Mouse (Mus musculus) testis, adult 2 months (tissue): ENCODE results near the gene Arel1. TPM values are rescaled to one million over a fixed set of nuclear protein-coding genes. Genes with fewer than 3 reads are reported as not detected.

ENCODE experiments used
- H3K27ac ChIP-seq: fragments of 200-500 bp; 2 replicates; pipeline ENCODE4 v1.5.1; 2012; ENCODE audit warnings: low read depth, low read length; ENCODE audit not compliant: control insufficient read depth, insufficient read depth
- H3K27me3 ChIP-seq: fragments of 200-500 bp; 2 replicates; pipeline ENCODE4 v1.6.1; 2012; ENCODE audit warnings: mild to moderate bottlenecking, low read length, moderate library complexity; ENCODE audit not compliant: control insufficient read depth, insufficient read depth
- H3K36me3 ChIP-seq: fragments of 200-500 bp; 2 replicates; pipeline ENCODE4 v1.6.1; 2012; ENCODE audit warnings: mild to moderate bottlenecking, low read length; ENCODE audit not compliant: control insufficient read depth, insufficient read depth
- H3K4me1 ChIP-seq: fragments of 200-500 bp; 2 replicates; pipeline ENCODE4 v1.6.1; 2012; ENCODE audit warnings: low read length; ENCODE audit not compliant: control insufficient read depth, insufficient read depth
- H3K4me3 ChIP-seq: fragments of 200-500 bp; 2 replicates; pipeline ENCODE4 v1.5.1; 2012; ENCODE audit warnings: low read depth, mild to moderate bottlenecking, low read length, moderate library complexity, mixed read lengths; ENCODE audit not compliant: control insufficient read depth
- CTCF ChIP-seq: fragments of 200-500 bp; IDR thresholded peaks from 2 replicates; pipeline ENCODE4 v1.5.1; 2012; ENCODE audit warnings: low read depth, mild to moderate bottlenecking, inconsistent platforms, low read length, moderate library complexity; ENCODE audit not compliant: control insufficient read depth, insufficient read depth, insufficient replicate concordance
- POLR2A ChIP-seq: fragments of 200-500 bp; IDR thresholded peaks from 2 replicates; pipeline ENCODE4 v1.6.1; 2012; ENCODE audit warnings: low read depth, mild to moderate bottlenecking, inconsistent platforms, low read length, moderate library complexity; ENCODE audit not compliant: control insufficient read depth
- polyA plus RNA-seq: library from polyadenylated mRNA; depleted of rRNA; stranded (reverse); fragments of >200 nt; gene quantifications from 2 replicates; pipeline ENCODE4 v1.2.3, GENCODE M21; 2012

Arel1 gene
- polyA plus RNA-seq, 1 experiment: 79.6 TPM

GRCm38 (mm10) chr12:84904399-84904798 lies 66.3 kb downstream of the Arel1 start:
- H3K4me3 ChIP-seq: no peak overlapping the region
- peaks cover 11% of the 10 kb centered on the region for H3K4me1 ChIP-seq
- no peak overlapping the region for H3K27ac ChIP-seq
- H3K27me3 ChIP-seq: no peaks in the 10 kb centered on the region
- no peaks in the 10 kb centered on the region for H3K36me3 ChIP-seq
- no peak for TF ChIP-seq CTCF
- TF ChIP-seq POLR2A: no peak

DNA sequence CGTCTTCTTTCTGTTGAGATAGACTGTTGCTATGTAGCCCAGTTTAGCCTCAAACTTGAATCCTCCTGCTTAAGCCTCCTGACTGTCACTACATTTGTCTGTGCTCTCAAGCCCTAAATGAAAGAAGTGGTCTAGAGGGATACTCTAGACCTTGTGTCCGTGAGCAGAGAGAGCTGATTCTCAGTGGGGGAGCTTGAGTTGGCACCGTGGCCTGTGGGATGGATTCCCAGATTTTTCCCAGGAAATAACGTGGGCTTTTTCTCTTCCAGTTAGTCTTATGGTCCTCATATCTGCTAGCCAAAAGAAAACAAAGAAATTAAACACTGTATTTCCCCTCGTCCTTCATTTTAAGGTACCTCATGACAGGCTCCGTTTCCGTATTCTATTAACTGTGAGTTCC lies 70.4 kb downstream of the Arel1 start:
- TF ChIP-seq CTCF: no peak
- no peak for TF ChIP-seq POLR2A
- no peak overlapping the region for H3K27ac ChIP-seq
- no peaks in the 10 kb centered on the region for H3K36me3 ChIP-seq
- H3K4me1 ChIP-seq: no peaks in the 10 kb centered on the region
- no peak overlapping the region for H3K4me3 ChIP-seq
- no peaks in the 10 kb centered on the region for H3K27me3 ChIP-seq

- Histone ChIP-seq H3K27ac (no peak overlapping the region), H3K27me3 (no peaks in the 10 kb centered on the region), H3K36me3 (no peaks in the 10 kb centered on the region), H3K4me1 (no peaks in the 10 kb centered on the region), H3K4me3 (no peak overlapping the region)
- no peak for TF ChIP-seq POLR2A
- no peak for TF ChIP-seq CTCF
Observed at GRCm38 (mm10) chr12:84897322-84897721, 73.4 kb downstream of the Arel1 start.

DNA sequence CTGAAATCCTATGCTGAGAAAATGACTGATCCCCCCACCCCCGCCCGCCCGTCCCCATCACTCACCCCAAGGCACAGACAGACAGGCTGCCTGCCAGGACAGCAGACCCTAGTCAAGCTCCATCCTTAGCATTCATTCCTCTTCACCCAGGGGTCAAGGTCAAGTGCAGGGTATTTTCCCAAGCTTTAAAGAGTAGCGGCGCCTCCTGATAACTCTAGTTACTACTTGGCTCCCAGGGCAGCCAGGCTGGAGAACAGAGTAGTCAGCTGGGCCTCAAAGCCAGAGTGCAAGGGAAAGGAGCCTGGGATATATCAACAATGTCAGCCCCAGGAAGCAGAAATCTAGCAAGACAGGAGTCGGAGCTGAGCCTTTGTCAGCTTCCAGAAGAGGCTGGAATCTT lies 74.5 kb downstream of the Arel1 start:
- Histone ChIP-seq H3K4me3 (peak overlapping the region; percentile 67), H3K27ac (no peak overlapping the region), H3K36me3 (no peaks in the 10 kb centered on the region), H3K4me1 (no peaks in the 10 kb centered on the region), H3K27me3 (no peaks in the 10 kb centered on the region)
- TF ChIP-seq POLR2A (no peak), CTCF (no peak)

DNA sequence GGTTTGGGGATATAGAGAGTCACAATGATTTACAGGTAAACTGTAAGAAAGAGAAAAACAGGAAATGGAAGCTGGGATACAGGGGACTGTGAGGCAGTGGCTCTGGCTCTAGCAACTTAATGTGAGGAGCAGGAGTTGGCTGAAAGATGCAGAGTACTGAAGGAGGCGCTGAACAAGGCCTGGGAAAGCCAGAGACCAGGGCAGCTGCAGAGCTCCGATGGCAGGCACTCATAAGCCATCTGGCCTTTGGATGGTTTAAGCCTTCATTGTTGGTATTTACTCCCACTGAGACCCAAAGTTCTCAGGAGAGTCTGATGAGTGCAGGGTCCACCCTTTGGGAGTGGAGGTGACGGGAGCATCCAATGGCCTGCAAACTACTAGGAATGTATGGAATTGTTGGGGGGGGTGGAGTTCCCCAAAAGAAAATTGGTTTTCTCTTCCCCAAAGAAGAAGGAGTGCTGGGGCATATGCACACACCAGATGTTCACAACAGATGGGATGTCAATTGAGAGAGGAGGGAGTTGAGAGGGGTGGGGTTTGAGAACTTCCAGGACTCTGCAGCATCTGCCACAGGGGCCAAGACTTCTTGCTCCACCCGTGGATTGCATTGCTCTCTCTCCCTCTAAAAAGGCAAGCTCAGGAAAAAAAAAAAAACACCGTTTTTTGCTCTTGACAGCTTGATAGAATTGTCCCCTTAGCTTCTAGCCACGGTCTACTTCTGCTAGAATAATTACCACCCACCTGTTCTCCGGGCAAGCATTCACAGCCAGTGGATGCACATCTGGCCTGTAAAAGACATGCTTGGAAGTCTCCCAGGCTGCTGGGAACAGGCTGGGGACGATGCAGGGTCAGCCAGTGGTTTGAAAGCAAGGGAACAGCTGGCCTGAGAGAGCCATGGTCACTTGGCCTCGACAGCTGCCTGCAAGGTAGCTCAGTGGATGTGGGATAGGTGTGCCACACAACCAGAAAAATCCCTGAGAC lies 76.8 kb downstream of the Arel1 start:
- H3K36me3 ChIP-seq: no peaks in the 10 kb centered on the region
- no peak overlapping the region for H3K4me3 ChIP-seq
- no peaks in the 10 kb centered on the region for H3K27me3 ChIP-seq
- no peak overlapping the region for H3K27ac ChIP-seq
- TF ChIP-seq CTCF: no peak
- TF ChIP-seq POLR2A: no peak
- no peaks in the 10 kb centered on the region for H3K4me1 ChIP-seq

DNA sequence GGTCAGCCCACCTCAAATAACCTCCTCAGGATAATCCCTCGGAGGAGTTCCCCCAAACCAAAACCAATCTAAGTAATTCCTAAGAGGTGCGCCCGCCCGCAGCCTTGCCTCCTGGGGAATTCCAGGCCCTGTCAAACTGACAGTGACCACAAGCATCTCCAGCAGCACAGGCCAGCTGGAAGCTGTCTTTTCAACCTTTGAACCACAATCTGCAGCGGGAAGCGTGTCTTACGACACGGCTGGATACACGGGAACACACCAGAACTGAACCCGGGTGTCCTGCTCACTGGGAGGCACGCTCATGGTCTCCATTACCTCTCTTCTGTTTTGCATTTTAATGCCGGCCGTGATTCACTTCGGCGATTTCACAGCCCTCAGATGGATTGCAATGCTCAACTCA lies 80.4 kb downstream of the Arel1 start:
- Histone ChIP-seq H3K27ac (no peak overlapping the region), H3K4me1 (no peaks in the 10 kb centered on the region), H3K27me3 (no peaks in the 10 kb centered on the region), H3K36me3 (no peaks in the 10 kb centered on the region), H3K4me3 (no peak overlapping the region)
- TF ChIP-seq POLR2A (no peak), CTCF (no peak)

DNA sequence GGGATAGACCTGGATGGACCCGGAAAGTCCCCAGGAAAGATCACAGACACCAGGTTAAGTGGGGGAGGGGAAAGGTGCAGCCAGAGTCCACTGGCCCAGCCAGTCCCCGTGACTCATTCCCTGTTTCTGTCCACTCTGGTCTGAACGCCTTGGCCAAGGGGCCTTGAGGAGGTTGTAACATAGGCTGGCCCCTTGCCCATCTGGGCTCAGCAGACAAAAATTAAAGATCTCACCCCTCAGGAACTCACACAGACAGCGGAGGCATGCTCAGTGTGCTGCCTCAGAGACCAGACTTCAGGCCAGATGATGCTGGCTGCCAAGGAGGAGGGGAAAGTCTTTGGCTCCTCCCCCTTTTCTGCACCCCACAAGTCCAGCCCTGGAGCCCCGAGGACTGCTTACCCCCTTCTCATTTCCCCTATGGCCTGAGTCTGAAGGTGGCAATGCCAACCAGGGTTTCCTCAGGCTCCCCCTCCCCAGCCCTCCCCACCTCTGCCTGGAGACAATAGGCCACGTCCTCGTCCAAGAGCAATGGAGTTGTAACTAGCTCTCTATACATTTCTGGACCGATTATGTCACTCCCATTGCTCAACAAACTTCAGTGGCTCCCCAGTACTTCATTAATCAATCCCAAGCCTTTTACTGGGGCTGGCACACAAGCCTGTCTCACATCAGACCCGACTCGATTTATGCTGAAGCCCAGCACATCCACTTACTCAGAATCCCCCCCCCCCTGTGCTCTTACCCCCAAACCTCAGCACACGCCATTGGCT lies 85.4 kb downstream of the Arel1 start:
- no peaks in the 10 kb centered on the region for H3K27me3 ChIP-seq
- no peak overlapping the region for H3K27ac ChIP-seq
- H3K4me1 ChIP-seq: no peaks in the 10 kb centered on the region
- H3K36me3 ChIP-seq: no peaks in the 10 kb centered on the region
- H3K4me3 ChIP-seq: no peak overlapping the region
- TF ChIP-seq POLR2A (no peak), CTCF (no peak)

GRCm38 (mm10) chr12:84884423-84885076 lies 86.2 kb downstream of the Arel1 start:
- no peak overlapping the region for H3K4me3 ChIP-seq
- H3K4me1 ChIP-seq: no peaks in the 10 kb centered on the region
- TF ChIP-seq CTCF: no peak
- TF ChIP-seq POLR2A: no peak
- H3K27me3 ChIP-seq: no peaks in the 10 kb centered on the region
- no peaks in the 10 kb centered on the region for H3K36me3 ChIP-seq
- H3K27ac ChIP-seq: no peak overlapping the region
